Mouse (Mus musculus): Measurements from ENCODE around the gene Snrk.

Snrk gene

DNA sequence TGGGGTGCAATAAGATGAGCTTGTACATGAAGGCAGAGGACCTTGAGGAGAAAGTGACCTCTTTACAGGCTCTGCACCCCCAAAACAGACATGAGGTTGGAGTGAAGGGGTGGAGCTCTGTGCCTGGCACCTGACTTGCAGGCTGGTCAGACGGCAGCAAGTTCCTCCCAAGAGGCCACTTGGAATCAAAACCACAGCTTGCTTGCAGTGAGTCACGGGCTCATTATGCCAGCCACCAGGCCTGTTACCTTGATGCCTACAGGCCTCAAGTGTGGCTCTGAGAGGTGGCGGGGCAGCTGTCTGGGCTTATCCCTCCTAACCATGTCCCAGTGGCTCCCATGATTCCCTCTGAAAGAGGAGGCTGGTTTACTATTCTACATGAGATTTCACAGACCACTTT is 63.0 kb downstream of the Snrk start:
- DNase-seq (ENCODE audit: low read depth, low spot score), result no peak

DNA sequence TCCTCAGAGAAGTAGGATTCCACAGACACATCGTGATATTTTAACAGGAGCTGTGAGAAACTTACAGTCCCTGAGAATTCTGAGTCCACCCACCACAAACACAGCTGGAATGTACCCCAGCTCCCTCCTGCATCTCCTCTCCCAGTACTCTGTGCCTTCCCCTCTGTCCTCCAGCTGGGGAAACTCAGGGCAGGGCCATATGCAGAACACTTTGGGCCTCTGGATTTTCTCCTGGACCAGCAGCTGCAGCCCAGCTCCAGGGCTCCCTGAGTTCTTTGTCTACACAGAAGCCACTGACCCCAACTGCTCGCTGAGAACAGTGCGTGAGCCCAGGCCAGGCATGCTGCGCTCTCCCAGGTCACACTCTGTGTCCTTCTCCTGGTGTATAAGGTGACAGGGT is 66.0 kb downstream of the Snrk start:
- no peak for DNase-seq (ENCODE audit: low read depth, low spot score)

DNA sequence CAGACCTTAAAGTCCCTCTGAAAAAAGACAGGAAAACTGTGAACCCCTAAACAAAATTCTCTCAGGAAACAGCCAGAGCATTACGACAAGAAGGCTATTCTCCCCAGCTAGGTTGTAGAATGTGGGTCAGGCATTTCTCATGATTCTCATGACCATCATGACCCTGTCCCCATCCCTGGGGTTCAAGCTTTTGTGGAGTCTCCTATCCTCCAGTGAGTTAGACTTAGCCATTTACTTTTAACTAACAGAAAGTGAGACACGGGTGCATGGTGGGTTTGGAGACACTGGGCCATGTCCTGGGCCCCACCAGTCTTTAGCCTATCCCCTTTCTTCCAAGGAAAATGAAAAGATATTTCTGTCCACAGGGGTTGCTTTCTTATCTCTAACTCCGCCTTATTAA is 67.3 kb downstream of the Snrk start:
- no peak for DNase-seq (ENCODE audit: low read depth, low spot score)

DNA sequence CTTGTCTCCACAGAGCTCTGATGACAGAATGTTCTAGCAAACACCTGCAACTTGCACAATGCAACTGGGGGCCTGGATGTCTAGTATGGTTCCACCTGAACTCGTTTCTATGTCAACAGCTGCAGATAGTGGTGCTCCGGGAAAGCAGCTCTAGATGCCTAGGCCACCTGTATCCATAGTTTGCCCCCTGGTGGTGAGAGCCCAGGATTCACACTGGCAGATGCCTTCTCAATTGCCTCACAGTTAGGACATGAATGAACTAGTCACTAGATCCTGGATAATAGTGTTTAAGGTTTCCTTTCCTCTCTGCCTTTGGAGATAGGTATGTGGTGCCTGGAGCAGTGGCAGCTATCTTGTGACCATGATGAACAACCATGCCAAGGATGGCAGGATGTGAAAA is 68.0 kb downstream of the Snrk start:
- DNase-seq (ENCODE audit: low read depth, low spot score), result peak; percentile 66

DNA sequence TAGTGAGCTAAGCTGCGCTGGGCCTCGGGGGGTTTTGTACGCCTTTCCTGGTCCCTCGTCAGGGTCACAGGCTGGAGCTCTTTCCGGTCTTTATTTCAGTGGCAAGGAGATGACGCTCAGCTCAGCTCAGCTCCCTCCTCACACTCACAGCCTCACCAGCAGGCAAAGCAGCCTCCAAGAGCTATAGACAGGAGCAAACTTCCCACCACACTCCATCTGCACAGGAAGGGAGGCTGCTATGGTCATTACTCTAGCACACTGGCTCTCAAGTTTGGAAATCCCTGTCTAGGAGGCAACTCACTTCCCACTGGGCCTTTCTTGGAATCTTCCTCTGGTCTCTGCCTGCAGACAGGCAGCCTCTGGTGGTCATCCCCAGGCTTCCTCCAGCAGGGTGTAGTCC is 68.9 kb downstream of the Snrk start:
- DNase-seq (ENCODE audit: low read depth, low spot score), result no peak

GRCm38 (mm10) chr9:122186643-122187226 is 69.7 kb downstream of the Snrk start:
- no peak for DNase-seq (ENCODE audit: low read depth, low spot score)

GRCm38 (mm10) chr9:122187451-122187921 is 70.4 kb downstream of the Snrk start:
- no peak for DNase-seq (ENCODE audit: low read depth, low spot score)

DNA sequence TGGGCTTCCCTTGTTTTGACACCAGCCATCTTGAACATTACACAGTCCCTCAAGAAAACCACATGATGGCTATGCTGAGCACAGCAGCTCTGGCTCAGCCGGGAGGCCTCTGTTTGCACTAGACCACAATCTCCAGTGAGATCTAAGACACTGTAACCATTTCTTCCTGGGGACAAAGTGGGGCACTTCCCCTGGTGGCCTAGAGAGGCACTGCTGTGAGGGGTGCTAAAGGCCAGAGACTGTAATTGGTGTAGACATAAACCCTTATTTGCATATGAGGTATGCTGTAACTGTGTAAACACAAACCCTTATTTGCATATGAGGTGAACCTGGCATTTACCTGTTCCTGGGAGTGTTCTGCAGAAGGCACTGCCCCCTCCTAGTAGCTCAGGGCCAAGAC is 71.7 kb downstream of the Snrk start:
- no peak for DNase-seq (ENCODE audit: low read depth, low spot score)

GRCm38 (mm10) chr9:122193361-122193760 is 76.3 kb downstream of the Snrk start:
- DNase-seq (ENCODE audit: low read depth, low spot score), result no peak

GRCm38 (mm10) chr9:122193823-122194222 is 76.8 kb downstream of the Snrk start:
- no peak for DNase-seq (ENCODE audit: low read depth, low spot score)

GRCm38 (mm10) chr9:122195042-122195682 is 78.1 kb downstream of the Snrk start:
- DNase-seq (ENCODE audit: low read depth, low spot score), result peak; percentile 56

- no peak for DNase-seq (ENCODE audit: low read depth, low spot score)
These were observed 80.0 kb downstream of the Snrk start for GRCm38 (mm10) chr9:122197021-122197420.

- DNase-seq (ENCODE audit: low read depth, low spot score), result no peak
These were observed 81.6 kb downstream of the Snrk start for GRCm38 (mm10) chr9:122198621-122199020.

- peak; percentile 73 for DNase-seq (ENCODE audit: low read depth, low spot score)
These were observed 82.2 kb downstream of the Snrk start for GRCm38 (mm10) chr9:122199253-122199652.

GRCm38 (mm10) chr9:122204508-122204907 is 87.4 kb downstream of the Snrk start:
- DNase-seq (ENCODE audit: low read depth, low spot score), result no peak

DNA sequence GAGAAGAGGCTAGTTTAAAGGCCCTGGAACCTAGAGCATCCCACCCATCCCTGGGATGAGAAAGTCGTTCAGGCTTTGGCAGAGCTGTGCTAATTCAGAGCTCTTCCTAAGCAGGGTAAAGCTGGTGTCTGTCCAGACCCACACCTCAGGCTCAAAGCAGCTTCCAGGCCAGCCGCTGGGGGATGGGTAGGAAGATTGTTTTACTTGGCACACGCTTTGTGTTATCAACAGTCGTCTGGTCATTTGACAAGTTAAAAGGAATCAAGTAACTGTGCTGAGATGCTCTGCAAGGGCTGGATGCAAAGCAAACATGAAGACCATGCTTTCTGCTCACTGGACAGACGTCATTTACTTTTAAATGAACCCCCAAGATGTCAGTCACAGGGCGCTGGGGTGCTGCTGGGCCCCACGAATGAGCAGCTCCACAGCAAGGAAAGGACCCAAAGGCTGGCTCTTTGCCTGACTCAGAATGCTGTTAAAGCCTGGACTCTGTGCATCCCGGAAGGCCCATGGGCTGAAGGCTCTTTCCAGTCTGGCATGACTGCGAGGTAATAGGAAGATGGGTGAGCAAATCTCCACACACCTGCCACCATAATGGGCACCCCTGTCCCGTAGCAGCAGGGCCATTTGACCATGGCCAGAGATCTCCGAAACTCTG is 88.6 kb downstream of the Snrk start:
- DNase-seq (ENCODE audit: low read depth, low spot score), result no peak

- DNase-seq (ENCODE audit: low read depth, low spot score), result no peak
These were observed 91.2 kb downstream of the Snrk start for GRCm38 (mm10) chr9:122208311-122208710.

GRCm38 (mm10) chr9:122215118-122215517 is 98.1 kb downstream of the Snrk start:
- DNase-seq (ENCODE audit: low read depth, low spot score), result no peak

GRCm38 (mm10) chr9:122216945-122217529 is 100.0 kb downstream of the Snrk start:
- peak; percentile 65 for DNase-seq (ENCODE audit: low read depth, low spot score)
